Mouse (Mus musculus) kidney, postnatal 36 days (tissue): Measurements from ENCODE around the gene Miga2.
A peak's percentile ranks its signal among the peaks of the same experiment; 100 is the strongest.

Experiments
- DNase-seq, 2 experiments: peaks; one replicate each; pipeline ENCODE4 v3.0.0; 2021 to 2022; ENCODE audit warnings: mixed read lengths in 2 of 2

Miga2 gene

GRCm38 (mm10) chr2:30429156-30429555, 65.1 kb downstream of the Miga2 start:
- DNase-seq = peak in 1 of 2 experiments; percentile 60
